Mouse (Mus musculus): Measurements from ENCODE around the gene Gm43720. TPM values are rescaled to one million over a fixed set of nuclear protein-coding genes. Genes with fewer than 3 reads are reported as not detected.

Gm43720 gene
- total RNA-seq (2021) = not detected
- long read RNA-seq, partial matches to known transcripts = 0 of 1 reads
- long read RNA-seq, other reads (novel, unspliced or antisense) = 1 of 1 reads

GRCm38 (mm10) chr5:138279585-138280424, at the start of gene Gm43720, which contains the start of the genes Gpc2 and Stag3:
TSS of gene Gm43720 (minus strand) at chr5:138279958.
TSS of gene Gpc2 (minus strand) at chr5:138280005.
TSS of gene Stag3 (plus strand) at chr5:138280240.
- DNase-seq (ENCODE audit: low spot score in 2 of 2) = peak; percentile 62 to 73

DNA sequence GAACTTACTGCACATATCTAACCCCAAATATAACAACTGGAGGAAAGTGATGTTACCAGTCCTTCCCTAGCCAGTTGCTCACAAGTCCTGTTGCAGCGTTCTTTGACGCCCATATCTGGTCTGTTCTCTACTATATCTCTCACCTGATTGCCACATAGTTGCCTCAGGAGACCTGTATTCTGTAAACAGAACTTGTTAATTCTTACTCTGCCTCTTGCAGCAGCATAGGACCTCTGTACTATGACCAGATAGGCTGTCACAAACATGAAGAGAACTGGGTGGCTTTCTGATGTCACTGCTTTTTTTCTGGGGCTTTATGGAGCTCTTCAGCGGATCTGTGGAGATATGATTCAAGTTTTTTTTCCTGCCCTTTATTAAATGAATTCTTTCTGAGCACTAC, 33.0 kb upstream of the Gm43720 start:
- DNase-seq (ENCODE audit: low spot score in 2 of 2) = no peak

GRCm38 (mm10) chr5:138299613-138300012, 19.9 kb upstream of the Gm43720 start:
- no peak for DNase-seq (ENCODE audit: low spot score in 2 of 2)

DNA sequence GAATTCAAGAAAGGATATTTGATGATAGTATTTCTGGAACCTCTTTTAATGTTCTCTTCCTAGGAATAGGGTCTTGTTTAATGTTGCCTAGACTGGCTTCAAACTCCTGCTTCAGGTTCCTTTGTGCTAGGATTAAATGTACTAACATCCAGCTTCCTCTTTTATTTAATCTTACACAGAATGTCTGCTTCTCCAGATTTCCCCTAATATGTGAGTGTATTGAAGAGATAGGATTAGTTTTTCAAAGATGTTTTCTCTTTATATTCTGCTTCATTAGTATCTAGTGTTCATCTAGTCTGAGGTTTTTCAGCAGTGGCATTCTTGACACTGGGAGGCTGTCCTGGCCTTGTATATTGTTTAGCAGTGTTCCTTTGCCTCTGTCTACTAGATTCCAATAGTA, 14.4 kb upstream of the Gm43720 start:
- DNase-seq (ENCODE audit: low spot score in 2 of 2) = no peak

GRCm38 (mm10) chr5:138291638-138292037, 11.9 kb upstream of the Gm43720 start:
- DNase-seq (ENCODE audit: low spot score in 2 of 2) = no peak

- DNase-seq (ENCODE audit: low spot score in 2 of 2) = no peak
Observed at GRCm38 (mm10) chr5:138287861-138288260, 8.1 kb upstream of the Gm43720 start.

DNA sequence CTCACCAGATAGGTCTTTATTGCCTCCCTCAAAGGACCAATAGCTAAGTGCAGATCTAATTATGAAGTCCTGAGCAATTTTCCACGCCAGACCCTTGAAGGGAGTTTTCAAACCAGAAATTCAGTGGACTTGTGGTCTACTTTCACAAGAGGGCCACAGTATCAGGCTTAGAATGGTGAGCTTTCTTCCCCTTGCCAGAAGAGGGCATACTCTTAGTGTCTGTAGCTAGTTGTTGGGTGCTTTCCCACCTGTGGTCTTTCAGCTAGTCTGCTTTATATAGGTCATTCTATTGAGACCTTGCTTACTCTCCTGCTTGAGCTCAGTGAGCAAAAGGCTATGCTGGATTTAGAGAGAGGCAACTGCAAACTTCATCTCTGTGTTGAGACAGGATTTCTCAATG, 3.8 kb upstream of the Gm43720 start:
- no peak for DNase-seq (ENCODE audit: low spot score in 2 of 2)

DNA sequence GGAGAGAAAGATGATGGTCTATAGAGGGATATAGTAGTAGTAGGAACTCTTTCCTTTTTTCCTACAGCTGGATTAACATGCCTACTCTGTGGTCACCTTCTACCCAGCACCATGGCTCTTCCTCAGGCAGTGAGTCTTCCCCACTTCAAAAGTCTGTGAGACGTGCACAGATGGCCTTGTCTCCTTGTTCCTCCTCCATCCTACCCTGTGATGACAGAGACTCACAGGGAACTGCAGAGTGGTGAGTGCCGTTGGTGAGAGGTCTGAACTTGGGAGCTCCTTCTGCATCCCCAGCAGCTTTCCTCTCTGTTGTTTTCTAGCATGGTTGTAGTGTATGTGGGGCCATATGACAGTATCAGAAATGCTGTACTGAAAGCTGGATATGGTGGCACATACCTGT, 2.0 kb upstream of the Gm43720 start:
- DNase-seq (ENCODE audit: low spot score in 2 of 2) = no peak

- no peak for DNase-seq (ENCODE audit: low spot score in 2 of 2)
Observed at GRCm38 (mm10) chr5:138280829-138281228, 1.1 kb upstream of the Gm43720 start.

GRCm38 (mm10) chr5:138280425-138280768, 639 bp upstream of the Gm43720 start:
- DNase-seq (ENCODE audit: low spot score in 2 of 2) = no peak

GRCm38 (mm10) chr5:138277994-138278393, 1.8 kb downstream of the Gm43720 start:
- no peak for DNase-seq (ENCODE audit: low spot score in 2 of 2)

- DNase-seq (ENCODE audit: low spot score in 2 of 2) = no peak
Observed at GRCm38 (mm10) chr5:138275216-138276050, 4.3 kb downstream of the Gm43720 start.

GRCm38 (mm10) chr5:138274186-138274585, 5.6 kb downstream of the Gm43720 start:
- no peak for DNase-seq (ENCODE audit: low spot score in 2 of 2)

DNA sequence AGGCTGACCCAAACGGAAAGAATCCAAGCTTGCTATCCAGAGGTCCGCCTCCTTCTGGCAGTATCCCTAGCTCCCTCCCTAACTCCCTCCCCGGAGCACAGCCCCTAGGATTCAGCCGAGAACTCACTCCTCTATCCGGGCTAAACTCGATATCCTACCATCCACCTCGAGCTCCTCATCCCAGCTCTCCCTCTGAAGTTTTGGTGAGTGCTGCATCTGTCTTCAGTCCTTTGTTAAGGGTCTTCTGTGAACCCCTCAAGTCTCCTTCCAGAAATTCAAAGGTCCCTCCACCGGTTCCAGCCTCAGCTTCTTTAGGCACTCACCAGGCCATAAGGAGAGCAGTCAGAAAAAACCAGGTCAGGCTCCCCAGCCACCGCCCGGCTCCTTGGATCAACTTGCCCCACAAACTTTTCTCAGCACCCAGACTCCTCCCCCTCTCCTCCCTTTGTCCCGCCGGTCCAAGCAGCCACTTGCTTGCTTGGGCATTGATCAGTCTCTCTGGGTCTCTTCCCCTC, 7.3 kb downstream of the Gm43720 start, which contains the start of gene Gal3st4:
TSS of gene Gal3st4 (minus strand) at position 432 of the 515 bp plus-strand sequence.
- DNase-seq (ENCODE audit: low spot score in 2 of 2) = no peak

GRCm38 (mm10) chr5:138271232-138271631, 8.5 kb downstream of the Gm43720 start:
- DNase-seq (ENCODE audit: low spot score in 2 of 2) = no peak

- DNase-seq (ENCODE audit: low spot score in 2 of 2) = no peak
Observed at GRCm38 (mm10) chr5:138268980-138269379, 10.8 kb downstream of the Gm43720 start.

GRCm38 (mm10) chr5:138267114-138267513, 12.6 kb downstream of the Gm43720 start:
- no peak for DNase-seq (ENCODE audit: low spot score in 2 of 2)

GRCm38 (mm10) chr5:138265712-138266111, 14.0 kb downstream of the Gm43720 start:
- no peak for DNase-seq (ENCODE audit: low spot score in 2 of 2)

GRCm38 (mm10) chr5:138264207-138264578, 15.6 kb downstream of the Gm43720 start:
- DNase-seq (ENCODE audit: low spot score in 2 of 2) = no peak

DNA sequence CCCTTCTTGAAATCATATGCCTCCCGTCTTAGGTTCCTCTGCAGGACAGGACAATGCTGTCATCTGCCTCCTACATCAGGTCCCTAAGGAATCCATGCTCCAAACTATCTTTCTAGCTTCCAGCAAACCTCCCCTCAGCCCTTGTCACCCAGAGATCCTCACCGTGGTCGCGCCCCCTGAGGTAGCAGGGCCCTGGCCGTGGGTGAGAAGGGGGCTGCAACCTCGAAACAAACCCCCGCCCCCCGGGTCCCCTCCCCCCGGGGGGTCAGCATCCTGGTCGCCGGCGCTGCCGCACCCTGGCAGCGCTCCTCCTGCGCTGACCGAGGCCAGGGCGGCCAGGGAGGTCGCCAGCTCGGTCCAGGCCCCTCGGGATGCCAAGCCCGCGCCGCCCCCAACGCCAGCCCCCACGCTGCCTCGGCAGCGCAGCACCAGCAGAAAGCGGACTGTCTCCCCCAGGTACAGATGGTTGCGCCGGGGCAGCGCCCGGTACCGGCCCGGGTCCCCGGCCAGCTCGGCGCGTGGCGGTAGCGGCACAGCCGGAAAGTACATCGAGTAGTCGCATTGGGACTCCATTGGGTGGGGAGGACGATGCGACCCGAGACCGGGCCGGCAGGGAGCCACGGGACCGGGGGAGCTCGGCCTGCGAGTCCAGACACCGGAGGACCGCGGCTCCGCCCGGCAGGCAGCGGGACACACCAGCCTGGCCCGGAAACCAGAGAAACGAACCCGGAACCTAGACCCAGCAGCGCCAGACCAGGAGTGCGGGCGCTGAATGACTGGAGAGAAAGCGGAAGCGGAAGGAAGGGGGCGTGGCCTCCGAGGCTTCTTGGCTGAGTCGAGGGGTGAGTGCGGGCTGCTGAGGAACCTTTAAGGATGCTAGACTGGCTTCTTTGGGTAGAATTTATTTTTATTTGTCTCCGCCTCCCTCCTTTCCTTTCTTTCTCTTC, 16.2 kb downstream of the Gm43720 start, which contains the start of gene BC037034:
TSS of gene BC037034 (minus strand) at position 774 of the 947 bp plus-strand sequence.
- peak; percentile 86 to 93 for DNase-seq (ENCODE audit: low spot score in 2 of 2)
